Mouse (Mus musculus) erythroblast, embryonic 14.5 days (primary cell): ENCODE data around the gene Ifna15. TPM values are rescaled to one million over a fixed set of nuclear protein-coding genes. Genes with fewer than 3 reads are reported as not detected.
A peak's percentile ranks its signal among the peaks of the same experiment; 100 is the strongest.
"Not testable (repeated sequence)": the region's sequence is repeated elsewhere in the genome, so short reads cannot be mapped to it uniquely, and the experiment has no call there.

Experiments
- H3K27me3 ChIP-seq: 2 replicates; pipeline ENCODE4 v1.6.1; 2012; ENCODE audit warnings: inconsistent platforms; ENCODE audit not compliant: control insufficient read depth
- H3K36me3 ChIP-seq: 2 replicates; pipeline ENCODE4 v1.6.1; 2012; ENCODE audit warnings: mild to moderate bottlenecking, inconsistent platforms; ENCODE audit not compliant: control insufficient read depth
- H3K4me1 ChIP-seq: 2 replicates; pipeline ENCODE4 v1.6.1; 2012; ENCODE audit warnings: inconsistent platforms; ENCODE audit not compliant: control insufficient read depth
- H3K4me3 ChIP-seq: replicated peaks from 2 replicates; pipeline ENCODE3; 2012; ENCODE audit warnings: moderate library complexity, mild to moderate bottlenecking, inconsistent platforms
- H3K9me3 ChIP-seq: 2 replicates; pipeline ENCODE4 v1.6.1; 2012; ENCODE audit warnings: low read length, inconsistent platforms, mixed read lengths; ENCODE audit not compliant: control insufficient read depth
- GATA1 ChIP-seq: IDR thresholded peaks from 2 replicates; pipeline ENCODE4 v1.6.1; 2012; ENCODE audit warnings: low read length, inconsistent platforms, mixed read lengths
- TAL1 ChIP-seq: IDR thresholded peaks from 3 replicates; pipeline ENCODE4 v1.6.1; 2012; ENCODE audit warnings: low read length, inconsistent platforms, mixed read lengths
- polyA plus RNA-seq: library from polyadenylated mRNA; stranded (reverse); fragments of >175 nt; gene quantifications from 2 replicates; pipeline ENCODE4 v1.2.3, GENCODE M21; 2012

Gene Ifna15
- not detected in 2 replicates for polyA plus RNA-seq

DNA sequence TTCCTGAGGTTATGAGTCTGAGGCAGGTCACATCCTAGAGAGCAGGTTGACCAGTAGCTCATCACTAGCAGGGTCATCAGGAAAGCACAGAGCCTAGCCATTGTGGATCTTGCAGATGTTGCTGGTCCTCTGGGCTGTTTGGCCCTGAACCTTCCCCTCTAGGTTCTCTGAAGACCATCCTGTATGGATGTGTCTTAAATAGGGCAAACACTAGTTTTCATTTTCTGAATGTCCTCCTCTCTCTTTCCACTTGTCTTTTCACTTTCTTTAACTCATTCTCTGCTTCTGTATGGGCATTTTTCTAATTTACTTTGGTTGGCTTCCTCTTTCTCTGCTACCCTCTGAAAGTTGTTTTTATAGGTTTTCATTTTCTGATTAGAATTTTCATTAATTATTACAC is at the start of gene Ifna15:
Gene Ifna15 (minus strand): TSS at position 101 of the 400 bp plus-strand sequence.
- not testable (repeated sequence) for H3K4me3 ChIP-seq, H3K9me3 ChIP-seq, H3K4me1 ChIP-seq, H3K36me3 ChIP-seq, H3K27me3 ChIP-seq

DNA sequence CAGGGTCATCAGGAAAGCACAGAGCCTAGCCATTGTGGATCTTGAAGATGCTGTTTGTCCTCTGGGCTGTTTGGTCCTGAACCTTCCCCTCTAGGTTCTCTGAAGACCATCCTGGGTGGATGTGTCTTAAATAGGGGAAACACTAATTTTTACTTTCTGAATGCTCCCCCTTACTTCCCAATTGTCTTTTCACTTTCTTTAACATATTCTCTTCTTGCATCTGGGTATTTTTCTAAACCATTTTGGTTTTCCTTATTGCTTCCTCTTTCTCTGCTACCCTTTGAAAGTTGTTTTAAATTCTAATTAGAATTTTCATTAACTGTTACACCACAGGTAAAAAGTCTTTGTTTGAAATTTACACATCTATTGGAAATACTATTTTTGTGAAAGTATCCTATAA is 45.2 kb upstream of the Ifna15 start, which contains the start of gene Ifna12:
Gene Ifna12 (minus strand): TSS at position 101 of the 400 bp plus-strand sequence.
- H3K27me3 ChIP-seq = no peaks in the 10 kb centered on the region
- H3K9me3 ChIP-seq = no peaks in the 10 kb centered on the region
- no peaks in the 10 kb centered on the region for H3K36me3 ChIP-seq
- no peak within 1 kb of the TSS for H3K4me3 ChIP-seq
- TF ChIP-seq GATA1 = no peak
- TF ChIP-seq TAL1 = no peak
- H3K4me1 ChIP-seq = no peaks in the 10 kb centered on the region

- Histone ChIP-seq H3K27me3 (no peaks in the 10 kb centered on the region), H3K4me1 (no peaks in the 10 kb centered on the region), H3K36me3 (no peaks in the 10 kb centered on the region), H3K9me3 (no peaks in the 10 kb centered on the region), H3K4me3 (no peak within 1 kb of the TSS)
- TF ChIP-seq TAL1 (no peak), GATA1 (no peak)
Observed at GRCm38 (mm10) chr4:88592285-88592684, 34.2 kb upstream of the Ifna15 start, which contains the start of gene Ifna9. Gene Ifna9 (minus strand): TSS chr4:88592385.

GRCm38 (mm10) chr4:88571698-88572097 is 13.7 kb upstream of the Ifna15 start, which contains the start of gene Ifna14:
Gene Ifna14 (minus strand): TSS chr4:88571798.
- no peaks in the 10 kb centered on the region for H3K27me3 ChIP-seq

DNA sequence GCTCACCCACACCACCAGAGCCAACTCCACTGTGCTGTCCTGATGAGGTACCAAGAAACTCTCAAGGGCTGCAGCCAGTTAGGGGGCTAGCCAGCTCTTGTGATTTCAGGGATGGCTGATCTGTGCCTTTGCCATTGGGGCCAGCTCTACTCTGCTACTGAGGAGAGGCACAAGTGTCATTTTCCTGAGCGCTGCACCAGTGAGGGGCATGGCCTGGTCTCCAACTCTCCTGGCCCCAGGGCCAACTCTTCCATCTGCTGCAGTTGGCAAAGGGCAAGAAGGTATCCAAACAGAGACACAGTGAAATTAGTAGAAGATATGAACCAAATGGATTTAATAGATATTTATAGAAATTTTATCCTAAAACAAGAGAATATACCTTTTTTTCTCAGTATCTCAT is 3.7 kb upstream of the Ifna15 start:
- Histone ChIP-seq H3K27me3 (no peaks in the 10 kb centered on the region), H3K36me3 (no peaks in the 10 kb centered on the region), H3K4me3 (no peak overlapping the region), H3K4me1 (no peaks in the 10 kb centered on the region), H3K9me3 (no peaks in the 10 kb centered on the region)
- TF ChIP-seq GATA1 = no peak
- TF ChIP-seq TAL1 = no peak

More at GRCm38 (mm10) chr4:88571698-88572097, 13.7 kb upstream of the Ifna15 start, which contains the start of gene Ifna14:
- Histone ChIP-seq H3K4me1 (no peaks in the 10 kb centered on the region), H3K4me3 (no peak within 1 kb of the TSS), H3K9me3 (no peaks in the 10 kb centered on the region), H3K36me3 (no peaks in the 10 kb centered on the region)
- TF ChIP-seq TAL1 = no peak
- TF ChIP-seq GATA1 = no peak

- no peaks in the 10 kb centered on the region for H3K27me3 ChIP-seq
- peaks cover 12% of the 10 kb centered on the region for H3K4me1 ChIP-seq
- peak overlapping the region; percentile 63 for H3K4me3 ChIP-seq
- no peak for TF ChIP-seq TAL1
- no peak for TF ChIP-seq GATA1
- no peaks in the 10 kb centered on the region for H3K36me3 ChIP-seq
- H3K9me3 ChIP-seq = no peaks in the 10 kb centered on the region
Observed at GRCm38 (mm10) chr4:88550161-88550945, 7.7 kb downstream of the Ifna15 start.

- no peaks in the 10 kb centered on the region for H3K27me3 ChIP-seq
- H3K36me3 ChIP-seq = no peaks in the 10 kb centered on the region
- no peaks in the 10 kb centered on the region for H3K9me3 ChIP-seq
- no peak for TF ChIP-seq GATA1
- no peak for TF ChIP-seq TAL1
- H3K4me3 ChIP-seq = no peak overlapping the region
- H3K4me1 ChIP-seq = peaks cover 12% of the 10 kb centered on the region
Observed at GRCm38 (mm10) chr4:88547986-88548385, 10.1 kb downstream of the Ifna15 start.

DNA sequence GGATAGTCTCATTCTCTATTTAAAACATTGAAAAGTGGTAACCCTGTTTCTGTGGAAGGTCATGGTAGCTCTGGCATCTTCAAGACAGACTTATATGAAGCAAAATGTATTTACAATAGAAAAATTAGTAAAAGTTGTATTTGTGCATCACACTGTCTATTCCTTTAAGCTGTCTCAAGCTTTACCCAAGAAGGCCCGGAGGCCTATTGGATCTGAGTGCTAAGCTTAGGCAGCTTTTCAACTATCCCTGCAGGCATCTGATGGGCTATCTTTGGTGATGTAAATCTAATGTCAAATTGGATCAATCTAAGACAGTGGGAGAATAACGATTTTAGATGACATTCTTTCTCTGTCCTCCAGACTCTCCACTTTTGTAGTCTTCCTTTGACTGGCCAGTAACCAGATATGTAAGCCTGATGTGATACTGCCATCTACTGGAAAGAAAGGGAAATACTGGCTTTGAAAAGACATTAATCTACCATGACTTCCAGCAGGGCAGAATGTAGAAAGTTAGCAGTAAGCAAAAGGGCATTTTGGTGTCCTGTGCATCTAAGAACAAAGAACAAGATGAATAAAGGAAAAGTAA is 14.3 kb downstream of the Ifna15 start:
- Histone ChIP-seq H3K4me1 (peaks cover 2% of the 10 kb centered on the region), H3K4me3 (no peak overlapping the region), H3K27me3 (no peaks in the 10 kb centered on the region), H3K9me3 (no peaks in the 10 kb centered on the region), H3K36me3 (no peaks in the 10 kb centered on the region)
- TF ChIP-seq TAL1 (no peak), GATA1 (no peak)

GRCm38 (mm10) chr4:88537328-88537727 is 20.7 kb downstream of the Ifna15 start:
- H3K4me1 ChIP-seq = peaks cover 41% of the 10 kb centered on the region
- H3K36me3 ChIP-seq = no peaks in the 10 kb centered on the region
- no peak overlapping the region for H3K4me3 ChIP-seq
- H3K27me3 ChIP-seq = no peaks in the 10 kb centered on the region
- TF ChIP-seq TAL1 (no peak), GATA1 (no peak)
- no peaks in the 10 kb centered on the region for H3K9me3 ChIP-seq
